Mouse (Mus musculus): ENCODE data around the gene Nlrx1. TPM values are rescaled to one million over a fixed set of nuclear protein-coding genes. Genes with fewer than 3 reads are reported as not detected.
A peak's percentile ranks its signal among the peaks of the same experiment; 100 is the strongest.

Nlrx1 gene
- polyA plus RNA-seq, 1 experiment from 2014 or later: 4.5 TPM

- under 1% methylated on average over 40 of the region's 40 CpGs for WGBS
- Histone ChIP-seq H3K27ac (replicated peaks) (peak overlapping the region; percentile 97), H3K4me1 (peaks cover 28% of the 10 kb centered on the region), H3K4me2 (peak overlapping the region; percentile 71), H3K9ac (replicated peaks) (peak overlapping the region; percentile 92), H3K27me3 (replicated peaks) (no peaks in the 10 kb centered on the region), H3K4me3 (replicated peaks) (peak overlapping the region; percentile 92), H3K9me3 (replicated peaks) (no peaks in the 10 kb centered on the region), H3K36me3 (no peaks in the 10 kb centered on the region)
- ATAC-seq (ENCODE audit: low FRiP score): peak; percentile 82
Observed at GRCm38 (mm10) chr9:44233021-44233801, 35.2 kb downstream of the Nlrx1 start.

GRCm38 (mm10) chr9:44231609-44232008, 36.8 kb downstream of the Nlrx1 start:
- Histone ChIP-seq H3K4me2 (peak overlapping the region; percentile 71), H3K9ac (replicated peaks) (no peak overlapping the region), H3K4me1 (peaks cover 28% of the 10 kb centered on the region), H3K36me3 (no peaks in the 10 kb centered on the region), H3K27ac (replicated peaks) (no peak overlapping the region), H3K4me3 (replicated peaks) (peak overlapping the region; percentile 92), H3K9me3 (replicated peaks) (no peaks in the 10 kb centered on the region), H3K27me3 (replicated peaks) (no peaks in the 10 kb centered on the region)
- no peak for ATAC-seq (ENCODE audit: low FRiP score)

GRCm38 (mm10) chr9:44225993-44226392, 42.4 kb downstream of the Nlrx1 start:
- ATAC-seq (ENCODE audit: low FRiP score): no peak
- H3K9ac ChIP-seq (replicated peaks): no peak overlapping the region

GRCm38 (mm10) chr9:44213538-44213937, 54.9 kb downstream of the Nlrx1 start:
- Histone ChIP-seq H3K9me3 (replicated peaks) (no peaks in the 10 kb centered on the region), H3K27me3 (replicated peaks) (no peaks in the 10 kb centered on the region), H3K9ac (replicated peaks) (no peak overlapping the region), H3K4me2 (no peak overlapping the region), H3K36me3 (no peaks in the 10 kb centered on the region), H3K4me3 (replicated peaks) (no peak overlapping the region), H3K27ac (replicated peaks) (no peak overlapping the region), H3K4me1 (no peaks in the 10 kb centered on the region)
- WGBS: 96% methylated on average over 14 of the region's 14 CpGs
- no peak for ATAC-seq (ENCODE audit: low FRiP score)

More at GRCm38 (mm10) chr9:44225993-44226392, 42.4 kb downstream of the Nlrx1 start:
- H3K9me3 ChIP-seq (replicated peaks): no peaks in the 10 kb centered on the region
- no peak overlapping the region for H3K4me3 ChIP-seq (replicated peaks)
- WGBS: 43% methylated on average over 6 of the region's 6 CpGs
- no peaks in the 10 kb centered on the region for H3K27me3 ChIP-seq (replicated peaks)
- H3K27ac ChIP-seq (replicated peaks): no peak overlapping the region
- H3K4me1 ChIP-seq: peaks cover 15% of the 10 kb centered on the region
- H3K4me2 ChIP-seq: no peak overlapping the region
- no peaks in the 10 kb centered on the region for H3K36me3 ChIP-seq

- no peaks in the 10 kb centered on the region for H3K4me1 ChIP-seq
- H3K9me3 ChIP-seq (replicated peaks): no peaks in the 10 kb centered on the region
- H3K27ac ChIP-seq (replicated peaks): no peak overlapping the region
- no peak overlapping the region for H3K4me3 ChIP-seq (replicated peaks)
- H3K27me3 ChIP-seq (replicated peaks): no peaks in the 10 kb centered on the region
- WGBS: 94% methylated on average over 4 of the region's 4 CpGs
- H3K4me2 ChIP-seq: no peak overlapping the region
- no peak overlapping the region for H3K9ac ChIP-seq (replicated peaks)
- ATAC-seq (ENCODE audit: low FRiP score): no peak
- H3K36me3 ChIP-seq: no peaks in the 10 kb centered on the region
Observed at GRCm38 (mm10) chr9:44212406-44212805, 56.0 kb downstream of the Nlrx1 start.

GRCm38 (mm10) chr9:44209416-44209815, 59.0 kb downstream of the Nlrx1 start:
- 98% methylated on average over 4 of the region's 4 CpGs for WGBS
- Histone ChIP-seq H3K4me3 (replicated peaks) (no peak overlapping the region), H3K27me3 (replicated peaks) (no peaks in the 10 kb centered on the region), H3K4me2 (no peak overlapping the region), H3K27ac (replicated peaks) (no peak overlapping the region), H3K36me3 (no peaks in the 10 kb centered on the region), H3K4me1 (no peaks in the 10 kb centered on the region), H3K9ac (replicated peaks) (no peak overlapping the region), H3K9me3 (replicated peaks) (no peaks in the 10 kb centered on the region)
- no peak for ATAC-seq (ENCODE audit: low FRiP score)

GRCm38 (mm10) chr9:44207840-44208239, 60.6 kb downstream of the Nlrx1 start:
- no peak overlapping the region for H3K9ac ChIP-seq (replicated peaks)
- H3K9me3 ChIP-seq (replicated peaks): no peaks in the 10 kb centered on the region
- WGBS: 95% methylated on average over 2 of the region's 2 CpGs
- no peak overlapping the region for H3K4me3 ChIP-seq (replicated peaks)
- no peaks in the 10 kb centered on the region for H3K36me3 ChIP-seq
- H3K27me3 ChIP-seq (replicated peaks): no peaks in the 10 kb centered on the region
- no peaks in the 10 kb centered on the region for H3K4me1 ChIP-seq
- H3K27ac ChIP-seq (replicated peaks): no peak overlapping the region
- no peak overlapping the region for H3K4me2 ChIP-seq
- no peak for ATAC-seq (ENCODE audit: low FRiP score)

Other genes with a start within 250 kb of the Nlrx1 start
- gene Thy1, start 225.2 kb downstream of the Nlrx1 start, polyA plus RNA-seq (2015; fragmentation: Nextera tagmentation; extraction: Ambion mirVana): 13.0 and 26.6 TPM in 2 replicates
- 13.1 and 13.3 TPM in 2 replicates for gene Usp2, start 201.6 kb downstream of the Nlrx1 start, polyA plus RNA-seq (2015; fragmentation: Nextera tagmentation; extraction: Ambion mirVana)
- gene Mfrp, start 166.9 kb downstream of the Nlrx1 start, polyA plus RNA-seq (2015; fragmentation: Nextera tagmentation; extraction: Ambion mirVana): 0.08 and 0.28 TPM in 2 replicates
- 5.8 and 9.3 TPM in 2 replicates for gene C1qtnf5, start 161.4 kb downstream of the Nlrx1 start, polyA plus RNA-seq (2015; fragmentation: Nextera tagmentation; extraction: Ambion mirVana)
- gene Gm49380, start 155.1 kb downstream of the Nlrx1 start, polyA plus RNA-seq (2015; fragmentation: Nextera tagmentation; extraction: Ambion mirVana): 0.15 and 0.58 TPM in 2 replicates
- 33.7 and 42.5 TPM in 2 replicates for gene Rnf26, start 155.1 kb downstream of the Nlrx1 start, polyA plus RNA-seq (2015; fragmentation: Nextera tagmentation; extraction: Ambion mirVana)
- 17.3 and 22.6 TPM in 2 replicates for gene Mcam, start 134.1 kb downstream of the Nlrx1 start, polyA plus RNA-seq (2015; fragmentation: Nextera tagmentation; extraction: Ambion mirVana)
- 18.2 and 20.2 TPM in 2 replicates for gene Cbl, start 34.5 kb downstream of the Nlrx1 start, polyA plus RNA-seq (2015; fragmentation: Nextera tagmentation; extraction: Ambion mirVana)
- gene Ccdc153, start 27.9 kb downstream of the Nlrx1 start, polyA plus RNA-seq (2015; fragmentation: Nextera tagmentation; extraction: Ambion mirVana): not detected in 2 replicates
- 0.61 and 0.65 TPM in 2 replicates for gene Pdzd3, start 17.1 kb downstream of the Nlrx1 start, polyA plus RNA-seq (2015; fragmentation: Nextera tagmentation; extraction: Ambion mirVana)
- gene Abcg4, start 20.0 kb upstream of the Nlrx1 start, polyA plus RNA-seq (2015; fragmentation: Nextera tagmentation; extraction: Ambion mirVana): 26.8 and 30.3 TPM in 2 replicates
- gene Hinfp, start 37.1 kb upstream of the Nlrx1 start, polyA plus RNA-seq (2015; fragmentation: Nextera tagmentation; extraction: Ambion mirVana): 28.0 and 28.2 TPM in 2 replicates
- gene C2cd2l, start 51.7 kb upstream of the Nlrx1 start, polyA plus RNA-seq (2015; fragmentation: Nextera tagmentation; extraction: Ambion mirVana): 21.7 and 24.3 TPM in 2 replicates
- gene Dpagt1, start 57.4 kb upstream of the Nlrx1 start, polyA plus RNA-seq (2015; fragmentation: Nextera tagmentation; extraction: Ambion mirVana): 30.5 and 34.0 TPM in 2 replicates
- gene H2afx, start 66.1 kb upstream of the Nlrx1 start, polyA plus RNA-seq (2015; fragmentation: Nextera tagmentation; extraction: Ambion mirVana): 108 and 149 TPM in 2 replicates
- 58.3 and 62.5 TPM in 2 replicates for gene Hmbs, start 75.6 kb upstream of the Nlrx1 start, polyA plus RNA-seq (2015; fragmentation: Nextera tagmentation; extraction: Ambion mirVana)
- 37.4 and 40.8 TPM in 2 replicates for gene Vps11, start 93.1 kb upstream of the Nlrx1 start, polyA plus RNA-seq (2015; fragmentation: Nextera tagmentation; extraction: Ambion mirVana)
- 26.5 and 30.8 TPM in 2 replicates for gene Hyou1, start 110.9 kb upstream of the Nlrx1 start, polyA plus RNA-seq (2015; fragmentation: Nextera tagmentation; extraction: Ambion mirVana)
- gene Slc37a4, start 128.3 kb upstream of the Nlrx1 start, polyA plus RNA-seq (2015; fragmentation: Nextera tagmentation; extraction: Ambion mirVana): 61.3 and 69.8 TPM in 2 replicates
- gene Rps25, start 138.5 kb upstream of the Nlrx1 start, polyA plus RNA-seq (2015; fragmentation: Nextera tagmentation; extraction: Ambion mirVana): 1,003 and 1,094 TPM in 2 replicates
- gene Trappc4, start 139.0 kb upstream of the Nlrx1 start, polyA plus RNA-seq (2015; fragmentation: Nextera tagmentation; extraction: Ambion mirVana): 261 and 302 TPM in 2 replicates
- gene Ccdc84, start 150.0 kb upstream of the Nlrx1 start, polyA plus RNA-seq (2015; fragmentation: Nextera tagmentation; extraction: Ambion mirVana): 32.4 and 36.4 TPM in 2 replicates
- gene Foxr1, start 172.5 kb upstream of the Nlrx1 start, polyA plus RNA-seq (2015; fragmentation: Nextera tagmentation; extraction: Ambion mirVana): 0.09 TPM in 1 of 2 replicates, not detected in the other
- gene Upk2, start 186.4 kb upstream of the Nlrx1 start, polyA plus RNA-seq (2015; fragmentation: Nextera tagmentation; extraction: Ambion mirVana): 0.73 TPM in 1 of 2 replicates, not detected in the other
- gene Bcl9l, start 214.2 kb upstream of the Nlrx1 start, polyA plus RNA-seq (2015; fragmentation: Nextera tagmentation; extraction: Ambion mirVana): 9.7 and 11.5 TPM in 2 replicates

Measured in neural tube, embryonic 15.5 days (tissue).